Mouse (Mus musculus): ENCODE measurements at regions not wholly inside any gene's neighbourhood (a gene's known extent, or its start where the extent isn't known, plus 50 kb on each side); places are given as distances from the start of the nearest gene placed in this dataset.

DNA sequence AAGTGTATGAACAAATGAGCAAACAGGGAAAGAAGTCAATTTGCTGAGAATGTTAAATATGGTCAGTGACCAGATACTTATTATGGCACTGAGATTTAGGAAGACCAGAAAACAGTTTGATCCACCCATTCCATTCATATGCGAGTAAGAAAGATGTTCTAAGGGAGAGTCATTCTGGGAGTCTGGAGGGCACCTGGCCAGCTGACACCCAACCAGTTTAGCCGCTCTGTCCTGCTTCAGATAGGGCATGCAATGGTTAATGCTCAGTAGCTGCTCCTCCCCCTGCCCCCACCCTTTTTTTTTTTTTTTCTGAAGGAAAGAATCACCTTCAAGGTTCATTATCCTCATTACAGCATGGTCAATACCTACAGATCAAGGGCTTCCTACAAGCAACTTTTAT, 386.9 kb downstream of the Ipmk start:
- TF ChIP-seq ZC3H11A (IDR thresholded peaks at IDR 0.05; ENCODE audit: borderline replicate concordance, low read depth, low read length) (no peak), CHD2 (IDR thresholded peaks at IDR 0.05; ENCODE audit: low read depth, low read length) (no peak), HCFC1 (IDR thresholded peaks at IDR 0.05; ENCODE audit: borderline replicate concordance, insufficient read depth, low read length) (no peak)
